Mouse (Mus musculus): ENCODE results near the gene Vmn1r20.
"Not testable (repeated sequence)": the region's sequence is repeated elsewhere in the genome, so short reads cannot be mapped to it uniquely, and the experiment has no call there.

Gene Vmn1r20

DNA sequence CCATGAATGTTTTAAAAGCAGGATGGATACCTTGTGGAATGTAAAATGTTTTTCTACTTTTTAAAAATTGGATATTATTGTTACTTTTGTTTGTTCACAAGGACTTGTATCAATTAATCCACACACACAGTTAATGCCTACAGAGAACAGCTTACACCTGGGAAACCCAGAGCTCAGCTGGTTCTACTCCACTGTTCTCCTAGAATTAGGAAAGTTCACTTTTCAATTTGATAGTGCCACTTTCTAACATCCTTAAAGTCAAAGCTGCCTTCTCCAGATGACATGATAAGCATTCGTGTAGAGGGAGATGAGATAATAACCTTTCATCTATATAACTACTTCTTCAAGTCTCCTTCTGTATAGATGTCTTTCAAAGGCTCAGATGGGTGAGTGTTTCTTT, at the start of gene Vmn1r20:
Gene Vmn1r20 (plus strand): TSS at position 301 of the 400 bp plus-strand sequence.
- DNase-seq: no peak

DNA sequence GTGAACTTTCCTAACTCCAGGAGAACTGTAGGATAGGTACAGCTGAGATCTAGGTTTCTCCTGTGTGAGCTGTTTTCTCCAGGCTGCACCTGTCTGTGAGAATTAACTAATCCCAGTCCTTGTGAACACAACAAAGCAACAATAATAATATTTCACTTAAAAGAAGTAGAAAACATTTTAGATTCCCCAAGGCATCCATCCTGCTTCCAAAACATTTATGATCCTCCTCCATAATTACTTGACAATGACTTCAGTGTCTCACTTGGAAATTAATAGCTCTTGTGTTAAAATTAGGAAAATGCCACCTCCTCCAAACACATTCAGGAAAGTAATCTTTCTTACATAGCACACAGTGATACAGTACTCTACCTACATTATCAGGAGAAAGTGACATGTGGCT, 33.0 kb upstream of the Vmn1r20 start, which contains the start of gene Vmn1r18:
Gene Vmn1r18 (minus strand): TSS at position 101 of the 400 bp plus-strand sequence.
- DNase-seq: no peak

- DNase-seq: not testable (repeated sequence)
These were observed 25.2 kb upstream of the Vmn1r20 start, which contains the start of gene Vmn1r19 for GRCm38 (mm10) chr6:57403480-57403879. Gene Vmn1r19 (plus strand): TSS chr6:57403780.

GRCm38 (mm10) chr6:57431196-57431595, 2.5 kb downstream of the Vmn1r20 start:
- no peak for DNase-seq

GRCm38 (mm10) chr6:57468161-57468560, 39.4 kb downstream of the Vmn1r20 start:
- DNase-seq: not testable (repeated sequence)

All from lung, postnatal 4 days (tissue).